Mouse (Mus musculus): ENCODE data around the gene Lmf1.

Gene Lmf1

DNA sequence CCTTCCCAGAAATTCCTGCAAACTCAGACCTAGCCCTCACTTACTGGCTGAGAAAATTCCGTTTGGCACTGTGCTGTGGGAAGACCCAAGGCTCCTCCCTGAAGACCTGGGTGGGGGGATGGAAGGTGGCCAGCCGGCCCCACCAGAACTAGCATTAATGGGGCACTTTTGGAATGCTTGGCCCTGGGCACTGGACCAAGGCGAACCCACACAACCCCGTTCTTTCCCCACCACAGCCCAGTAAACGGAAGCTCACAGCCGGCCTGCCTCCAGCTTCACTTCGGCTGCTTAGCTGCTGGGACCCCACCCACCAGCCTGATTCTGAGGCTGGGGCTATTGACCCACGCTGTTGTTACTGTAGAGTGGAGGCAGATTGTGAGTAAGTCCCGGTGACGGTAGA is 10.7 kb upstream of the Lmf1 start:
- no peak for DNase-seq (ENCODE audit: low read depth, low spot score)

GRCm38 (mm10) chr17:25568880-25569279 is 10.0 kb upstream of the Lmf1 start:
- DNase-seq (ENCODE audit: low read depth, low spot score) = no peak

- DNase-seq (ENCODE audit: low read depth, low spot score) = peak; percentile 18
These were observed 8.8 kb upstream of the Lmf1 start for GRCm38 (mm10) chr17:25569833-25570647.

- DNase-seq (ENCODE audit: low read depth, low spot score) = peak; percentile 89
These were observed 8.0 kb upstream of the Lmf1 start, which contains the start of gene Sox8 for GRCm38 (mm10) chr17:25570648-25571452. TSS of gene Sox8 (minus strand) at chr17:25570686.

- DNase-seq (ENCODE audit: low read depth, low spot score) = peak; percentile 36
These were observed 7.4 kb upstream of the Lmf1 start for GRCm38 (mm10) chr17:25571453-25571820.

GRCm38 (mm10) chr17:25575208-25575971 is 3.5 kb upstream of the Lmf1 start:
- no peak for DNase-seq (ENCODE audit: low read depth, low spot score)

DNA sequence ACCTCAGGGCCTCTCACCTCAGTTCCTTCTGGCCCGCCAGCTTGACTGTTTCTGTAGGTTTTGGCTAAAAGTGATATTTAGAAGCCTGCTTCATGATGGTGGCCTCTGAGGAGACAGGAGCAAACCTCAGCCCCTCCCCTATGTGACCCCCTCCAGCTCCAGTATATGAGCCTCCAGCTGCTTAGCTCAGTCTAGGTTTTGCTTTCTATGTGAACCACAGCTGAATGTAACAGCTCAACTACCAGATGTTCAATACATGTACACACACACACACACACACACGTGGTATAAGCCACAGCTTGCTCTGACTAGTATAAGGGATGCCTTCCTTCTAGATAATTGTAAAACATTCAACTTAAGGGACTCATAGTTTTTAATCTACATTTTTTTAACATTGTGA is 2.9 kb upstream of the Lmf1 start:
- DNase-seq (ENCODE audit: low read depth, low spot score) = no peak

GRCm38 (mm10) chr17:25577263-25577662 is 1.6 kb upstream of the Lmf1 start:
- no peak for DNase-seq (ENCODE audit: low read depth, low spot score)

- no peak for DNase-seq (ENCODE audit: low read depth, low spot score)
These were observed 1.2 kb upstream of the Lmf1 start for GRCm38 (mm10) chr17:25577702-25578101.

DNA sequence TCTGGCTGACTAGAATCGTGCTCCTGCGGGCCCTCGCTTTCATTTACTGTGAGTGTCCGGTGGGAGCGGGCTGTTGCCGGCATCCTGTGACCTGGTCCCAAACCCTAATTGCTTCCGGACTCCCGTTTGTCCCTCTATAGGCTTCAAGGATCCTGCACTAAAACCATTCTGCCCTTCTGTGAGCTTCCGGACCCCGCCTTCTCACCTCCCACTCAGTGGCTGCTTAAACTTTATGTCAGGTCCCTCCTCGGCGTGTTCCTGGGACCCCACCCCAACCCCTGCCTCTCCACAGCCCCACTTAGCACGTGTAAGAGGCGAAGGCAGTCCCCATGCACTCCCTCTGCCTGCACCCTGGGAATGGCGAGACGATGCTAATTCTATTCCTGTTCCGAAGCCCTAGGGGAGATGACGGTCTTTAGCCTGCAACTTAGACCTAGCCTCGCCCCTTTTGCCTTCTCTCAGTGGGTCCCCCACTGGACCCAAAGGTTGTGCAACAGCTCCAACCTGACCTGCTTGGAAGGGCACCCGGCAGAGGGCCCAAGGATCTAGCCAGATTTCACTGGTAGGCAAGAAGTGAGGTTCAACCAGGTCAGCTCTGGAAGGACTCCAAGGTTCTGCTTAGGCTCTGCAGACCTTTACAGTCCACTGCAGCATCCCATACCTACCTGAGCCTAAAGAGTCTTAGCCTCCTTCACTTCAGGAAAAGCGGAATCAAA is 605 bp downstream of the Lmf1 start:
- DNase-seq (ENCODE audit: low read depth, low spot score) = no peak

DNA sequence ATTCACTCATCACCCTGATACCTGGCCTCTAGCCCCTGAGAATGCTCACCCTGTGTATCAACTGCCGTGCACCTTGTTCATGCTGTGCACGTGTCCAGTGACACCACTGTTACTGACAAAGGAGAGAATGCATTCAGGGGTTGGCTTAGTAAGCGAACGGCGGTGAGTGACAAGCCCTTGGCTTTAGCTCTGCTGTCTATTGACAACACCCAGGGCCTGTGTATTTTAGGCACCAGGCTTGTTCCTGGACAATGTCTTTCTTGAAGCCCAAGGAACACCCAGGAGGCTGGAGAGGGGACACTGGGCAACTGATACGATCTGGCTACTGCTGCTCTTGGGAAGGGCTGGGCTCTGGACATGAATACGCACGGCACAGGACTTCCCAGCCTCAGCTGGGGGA is 3.2 kb downstream of the Lmf1 start:
- no peak for DNase-seq (ENCODE audit: low read depth, low spot score)

DNA sequence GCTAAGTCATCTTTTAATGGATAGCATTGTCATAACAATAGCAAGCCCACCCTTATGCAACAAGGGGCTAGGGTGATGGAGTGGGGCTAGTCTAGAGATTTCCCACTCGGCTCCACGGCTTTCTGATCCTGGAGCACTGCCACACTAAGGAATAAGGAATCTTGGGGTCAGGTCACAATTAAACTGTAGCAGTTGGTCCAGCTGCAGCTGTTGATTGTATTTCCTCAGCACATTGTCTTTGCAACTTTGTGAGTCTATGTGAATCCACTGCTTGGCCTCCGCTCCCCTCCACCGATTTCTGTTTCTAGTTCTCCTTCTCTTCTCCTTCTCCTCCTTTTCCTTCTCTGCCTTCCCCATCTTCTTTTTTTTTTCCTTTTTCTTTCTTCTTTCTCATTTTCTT is 4.2 kb downstream of the Lmf1 start:
- DNase-seq (ENCODE audit: low read depth, low spot score) = no peak

GRCm38 (mm10) chr17:25583858-25584257 is 5.0 kb downstream of the Lmf1 start:
- DNase-seq (ENCODE audit: low read depth, low spot score) = no peak

GRCm38 (mm10) chr17:25584646-25585045 is 5.8 kb downstream of the Lmf1 start:
- no peak for DNase-seq (ENCODE audit: low read depth, low spot score)

DNA sequence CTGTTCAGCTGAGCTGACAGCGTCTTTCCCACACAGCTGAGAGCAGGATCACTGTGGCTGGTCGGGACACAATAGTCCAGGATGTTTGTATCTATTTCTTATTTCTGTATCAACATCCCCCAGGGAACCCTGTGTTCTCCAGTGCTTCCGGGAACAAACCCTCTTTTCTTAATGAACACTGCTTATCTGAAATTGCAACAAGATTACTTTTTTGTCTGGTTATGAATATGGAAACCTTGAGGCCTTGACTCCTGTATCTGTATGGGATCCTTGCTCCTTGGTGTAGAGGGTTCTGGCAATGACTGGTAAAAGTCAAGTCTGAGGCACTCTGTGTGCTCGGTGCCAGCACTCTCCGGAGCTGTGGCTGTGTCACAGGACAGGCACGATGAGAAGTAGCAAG is 11.2 kb downstream of the Lmf1 start:
- DNase-seq (ENCODE audit: low read depth, low spot score) = no peak

DNA sequence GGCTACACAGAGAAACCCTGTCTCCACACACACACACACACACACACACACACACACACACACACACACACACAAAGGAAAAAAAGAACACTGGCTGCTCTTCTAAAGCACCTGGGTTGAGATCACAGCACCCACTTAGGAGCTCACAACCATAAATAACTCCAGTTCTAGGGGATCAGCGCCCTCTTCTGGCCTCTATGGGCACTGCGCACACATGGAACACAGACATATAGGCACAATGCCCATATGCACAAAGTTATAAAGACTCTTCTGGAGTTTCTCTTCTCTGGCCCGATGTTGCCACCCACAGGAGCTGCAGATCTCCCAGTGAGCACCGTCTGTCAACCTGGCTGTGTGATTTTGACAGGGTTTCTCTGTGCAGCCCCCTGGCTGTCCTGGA is 12.1 kb downstream of the Lmf1 start:
- no peak for DNase-seq (ENCODE audit: low read depth, low spot score)

GRCm38 (mm10) chr17:25592336-25592735 is 13.5 kb downstream of the Lmf1 start:
- DNase-seq (ENCODE audit: low read depth, low spot score) = no peak

DNA sequence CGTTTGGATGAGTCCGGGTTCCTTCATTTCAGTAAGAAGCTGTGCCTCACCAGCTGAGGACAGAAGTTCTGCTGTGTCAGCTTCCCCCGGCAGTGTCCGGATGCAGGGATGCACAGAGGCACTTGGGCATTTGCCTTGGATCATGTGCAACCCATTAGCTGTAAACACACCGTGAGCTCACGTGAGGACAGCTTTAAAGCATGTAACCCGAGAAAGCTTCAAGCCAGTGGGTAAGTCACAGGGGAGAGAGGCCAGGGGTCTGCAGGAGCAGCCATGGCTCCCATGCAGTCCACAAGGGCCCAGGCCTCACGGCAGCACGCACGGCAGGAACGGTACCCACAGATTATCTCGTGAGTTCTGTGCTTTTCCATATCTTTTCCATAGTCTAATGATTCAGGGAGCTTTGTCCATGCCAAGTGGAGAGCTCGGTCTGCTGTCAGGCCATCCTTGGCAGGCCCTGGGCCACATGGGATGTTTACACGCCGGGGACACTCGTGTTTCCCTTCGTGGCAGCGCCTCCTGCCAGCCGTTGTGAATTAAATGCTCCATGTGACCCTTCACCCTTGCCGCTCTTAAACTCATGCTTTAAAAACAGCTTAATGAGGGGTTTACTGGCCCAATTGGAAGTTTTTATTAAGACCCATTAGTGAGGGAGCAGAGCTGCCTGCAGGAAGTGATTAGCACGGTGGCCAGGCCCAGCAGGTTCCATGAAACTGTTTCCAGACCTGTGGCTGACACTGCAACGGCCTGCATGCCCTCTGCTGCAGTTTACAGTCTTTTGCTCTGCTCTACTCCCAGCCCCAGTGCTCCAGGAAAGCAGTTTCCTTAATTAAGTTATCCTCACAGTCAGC is 14.8 kb downstream of the Lmf1 start:
- DNase-seq (ENCODE audit: low read depth, low spot score) = no peak

GRCm38 (mm10) chr17:25595495-25595894 is 16.6 kb downstream of the Lmf1 start:
- DNase-seq (ENCODE audit: low read depth, low spot score) = no peak

GRCm38 (mm10) chr17:25597537-25597936 is 18.7 kb downstream of the Lmf1 start:
- no peak for DNase-seq (ENCODE audit: low read depth, low spot score)

DNA sequence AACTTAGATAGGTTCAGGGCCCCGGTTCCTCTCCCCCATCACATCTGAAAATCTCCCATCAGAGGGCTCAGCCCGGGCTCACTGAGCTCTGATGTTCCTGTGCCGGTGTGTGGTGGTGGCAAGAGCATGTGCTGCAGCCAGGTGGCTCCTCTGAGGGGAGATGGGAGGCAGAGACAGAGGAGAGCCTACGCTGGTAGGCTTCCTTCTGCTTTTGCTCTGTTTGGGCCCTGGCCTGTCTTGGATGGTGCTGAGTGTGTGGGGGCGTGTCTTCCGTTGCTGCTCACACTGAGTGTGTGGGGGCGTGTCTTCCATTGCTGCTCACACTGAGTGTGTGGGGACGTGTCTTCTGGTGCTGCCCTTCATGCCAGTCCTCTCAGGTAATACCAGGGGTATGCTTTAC is 23.5 kb downstream of the Lmf1 start:
- DNase-seq (ENCODE audit: low read depth, low spot score) = peak; percentile 62
